Mouse (Mus musculus) layer of hippocampus, adult 8-10 months (tissue): ENCODE data around the gene Hist1h3f. TPM values are rescaled to one million over a fixed set of nuclear protein-coding genes. Genes with fewer than 3 reads are reported as not detected.

Source experiments
- DNase-seq, 2 experiments: peaks; one replicate each; pipeline ENCODE4 v3.0.0; 2022; ENCODE audit warnings: low spot score in 2 of 2
- total RNA-seq, 4 experiments: library from RNA; stranded (reverse); gene quantifications; 2 replicates each; pipeline ENCODE4 v1.2.4; 2022

The Hist1h3f gene
- total RNA-seq, 4 experiments from 2014 or later, result 12.5 to 15.7 (median 14.2) TPM

- DNase-seq, result peak; percentile 87 to 96
These were observed 26.1 kb upstream of the Hist1h3f start for GRCm38 (mm10) chr13:23517603-23518294.

GRCm38 (mm10) chr13:23518295-23518603 lies 25.6 kb upstream of the Hist1h3f start:
- no peak for DNase-seq

DNA sequence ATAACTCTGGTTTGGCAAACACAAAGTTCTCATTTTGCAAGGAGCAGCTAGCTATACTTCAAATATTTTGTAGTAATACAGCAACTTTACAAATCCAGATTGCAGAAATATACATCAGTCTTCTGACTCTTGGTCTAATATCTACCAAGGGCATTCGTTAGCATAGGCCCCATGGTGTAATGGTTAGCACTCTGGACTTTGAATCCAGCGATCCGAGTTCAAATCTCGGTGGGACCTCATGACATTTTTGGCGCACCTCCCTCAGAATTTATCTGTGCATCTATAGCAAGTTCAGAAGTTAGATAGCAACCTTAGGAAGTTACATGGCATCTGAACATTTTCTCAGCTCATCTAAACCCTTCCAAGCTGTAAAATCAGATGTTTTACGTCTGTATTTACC lies 25.0 kb upstream of the Hist1h3f start:
- peak; percentile 60 to 88 for DNase-seq

DNA sequence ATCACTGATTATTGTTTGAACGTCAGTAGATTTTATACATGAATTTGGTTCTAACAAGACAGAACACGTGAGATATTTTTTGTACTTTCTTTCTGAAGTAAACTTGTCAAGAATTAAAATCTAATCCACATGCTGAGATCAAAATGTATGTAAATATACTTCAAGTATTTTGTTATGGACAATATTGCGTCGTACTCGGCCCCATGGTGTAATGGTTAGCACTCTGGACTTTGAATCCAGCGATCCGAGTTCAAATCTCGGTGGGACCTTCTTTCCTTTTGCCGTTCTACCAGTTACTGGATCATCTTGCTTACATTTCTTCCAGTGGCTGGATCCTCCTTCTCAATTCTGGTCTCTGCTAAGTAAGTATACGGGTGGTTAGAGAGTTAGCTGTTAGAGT lies 24.4 kb upstream of the Hist1h3f start:
- peak; percentile 68 to 87 for DNase-seq

DNA sequence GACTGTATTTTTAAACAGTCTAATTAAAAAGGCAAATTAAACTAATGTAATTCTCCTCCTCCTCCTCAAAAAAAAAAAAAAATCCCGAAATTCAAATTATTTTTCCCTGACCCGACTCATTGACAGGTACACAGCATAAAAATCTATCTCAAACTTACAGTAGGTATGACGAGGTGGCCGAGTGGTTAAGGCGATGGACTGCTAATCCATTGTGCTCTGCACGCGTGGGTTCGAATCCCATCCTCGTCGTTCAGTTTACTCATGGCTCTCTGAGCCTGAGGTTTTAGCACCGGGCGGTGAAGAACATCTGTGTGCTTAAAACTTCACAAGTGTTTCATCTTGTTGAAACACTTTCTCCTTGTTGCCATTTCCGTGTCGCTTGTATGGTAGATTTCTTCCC lies 22.1 kb upstream of the Hist1h3f start:
- peak in 1 of 2 experiments; percentile 83 for DNase-seq

DNA sequence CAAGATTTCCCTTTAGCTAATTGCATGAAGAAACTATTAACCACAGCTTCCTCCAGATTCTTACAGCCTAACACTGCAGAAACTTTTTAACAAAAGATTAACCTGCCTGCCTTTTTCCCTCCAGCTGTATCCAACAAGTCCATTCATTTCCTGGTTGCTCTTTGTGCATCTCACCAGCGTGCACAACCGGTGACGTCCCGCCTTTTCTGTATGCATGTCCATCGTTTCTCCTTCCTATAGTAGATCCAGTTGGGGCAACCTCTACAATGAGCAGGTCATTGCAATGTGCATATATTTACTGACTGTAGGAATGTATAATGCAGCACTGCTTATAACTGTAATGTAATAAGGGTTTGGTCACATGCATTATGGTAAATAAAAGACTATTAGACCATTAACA lies 19.9 kb upstream of the Hist1h3f start:
- DNase-seq, result no peak

GRCm38 (mm10) chr13:23524654-23525053 lies 19.2 kb upstream of the Hist1h3f start:
- DNase-seq, result peak in 1 of 2 experiments; percentile 64

DNA sequence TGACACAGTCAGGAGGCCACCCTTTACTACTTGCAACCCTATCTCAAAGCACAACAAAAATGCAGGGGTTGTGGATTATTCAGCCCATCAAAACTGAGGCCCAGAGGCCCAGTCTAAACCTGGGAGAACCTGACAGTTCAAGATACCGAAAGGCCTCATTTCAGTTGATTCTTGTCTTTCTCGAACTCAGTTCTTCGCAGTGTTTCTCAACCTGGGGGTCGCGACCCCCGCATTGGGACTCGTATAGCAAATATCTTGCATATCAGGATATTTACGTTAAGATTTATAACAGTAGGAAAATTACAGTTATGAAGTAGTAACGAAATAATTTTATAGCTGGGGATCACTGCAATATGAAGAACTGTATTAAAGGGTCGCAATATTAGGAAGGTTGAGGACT lies 18.0 kb upstream of the Hist1h3f start:
- no peak for DNase-seq

DNA sequence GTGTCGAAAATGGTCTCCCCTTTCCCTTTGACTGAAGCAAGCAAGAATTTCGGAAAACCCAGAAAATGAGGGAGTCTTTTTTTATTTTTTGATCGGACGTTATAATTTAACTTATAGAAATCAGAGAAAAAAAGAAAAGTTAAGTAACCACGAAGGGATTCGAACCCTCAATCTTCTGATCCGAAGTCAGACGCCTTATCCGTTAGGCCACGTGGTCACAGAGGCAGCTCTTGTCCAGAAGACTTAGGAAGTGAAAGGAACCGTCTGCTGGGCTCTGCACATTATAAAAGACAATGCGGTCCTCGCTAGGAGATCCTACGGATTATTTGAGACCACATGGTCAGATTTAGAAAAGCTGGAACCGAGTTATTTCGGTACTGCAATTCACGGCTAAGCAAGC lies 17.5 kb upstream of the Hist1h3f start:
- DNase-seq, result peak; percentile 89 to 96

DNA sequence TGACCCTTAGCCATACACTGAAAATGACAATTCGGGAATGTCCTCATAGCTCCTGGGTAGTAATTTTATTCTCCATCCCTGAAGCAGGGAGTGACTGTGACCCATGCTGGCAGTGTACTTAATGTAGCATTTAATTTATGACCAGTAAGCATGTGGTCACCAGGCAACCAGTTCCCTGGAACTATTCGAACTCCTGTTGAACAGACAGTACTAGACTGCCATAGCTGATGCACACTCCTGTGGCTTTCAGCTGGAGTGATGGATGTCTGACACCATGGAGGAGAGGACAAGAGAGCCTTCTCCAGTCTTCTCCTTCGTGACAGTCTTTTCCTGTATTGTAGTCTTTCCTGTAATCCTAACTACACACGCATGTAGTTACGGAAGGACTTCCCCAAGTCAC lies 14.8 kb upstream of the Hist1h3f start:
- no peak for DNase-seq

- DNase-seq, result no peak
These were observed 14.2 kb upstream of the Hist1h3f start for GRCm38 (mm10) chr13:23529480-23530165.

- peak; percentile 65 to 78 for DNase-seq
These were observed 13.5 kb upstream of the Hist1h3f start for GRCm38 (mm10) chr13:23530181-23530900.

GRCm38 (mm10) chr13:23530901-23531875 lies 12.7 kb upstream of the Hist1h3f start, which contains the start of gene Hist1h4h:
Gene Hist1h4h (plus strand): TSS chr13:23531050.
- peak; percentile 97 for DNase-seq

- no peak for DNase-seq
These were observed 11.4 kb upstream of the Hist1h3f start for GRCm38 (mm10) chr13:23532262-23533075.

GRCm38 (mm10) chr13:23533560-23534367 lies 10.1 kb upstream of the Hist1h3f start, which contains the start of gene Hist1h2af:
Gene Hist1h2af (plus strand): TSS chr13:23533906.
- DNase-seq, result peak; percentile 72 to 78

- no peak for DNase-seq
These were observed 9.3 kb upstream of the Hist1h3f start for GRCm38 (mm10) chr13:23534368-23535131.

GRCm38 (mm10) chr13:23535137-23536075 lies 8.4 kb upstream of the Hist1h3f start, which contains the start of gene Hist1h3g:
Gene Hist1h3g (plus strand): TSS chr13:23535422.
- DNase-seq, result peak; percentile 91 to 92
